Mouse (Mus musculus): ENCODE measurements around the gene Rgs19. TPM values are rescaled to one million over a fixed set of nuclear protein-coding genes. Genes with fewer than 3 reads are reported as not detected.

Gene Rgs19
- polyA plus RNA-seq, 1 experiment from 2014 or later: 32.7 TPM

DNA sequence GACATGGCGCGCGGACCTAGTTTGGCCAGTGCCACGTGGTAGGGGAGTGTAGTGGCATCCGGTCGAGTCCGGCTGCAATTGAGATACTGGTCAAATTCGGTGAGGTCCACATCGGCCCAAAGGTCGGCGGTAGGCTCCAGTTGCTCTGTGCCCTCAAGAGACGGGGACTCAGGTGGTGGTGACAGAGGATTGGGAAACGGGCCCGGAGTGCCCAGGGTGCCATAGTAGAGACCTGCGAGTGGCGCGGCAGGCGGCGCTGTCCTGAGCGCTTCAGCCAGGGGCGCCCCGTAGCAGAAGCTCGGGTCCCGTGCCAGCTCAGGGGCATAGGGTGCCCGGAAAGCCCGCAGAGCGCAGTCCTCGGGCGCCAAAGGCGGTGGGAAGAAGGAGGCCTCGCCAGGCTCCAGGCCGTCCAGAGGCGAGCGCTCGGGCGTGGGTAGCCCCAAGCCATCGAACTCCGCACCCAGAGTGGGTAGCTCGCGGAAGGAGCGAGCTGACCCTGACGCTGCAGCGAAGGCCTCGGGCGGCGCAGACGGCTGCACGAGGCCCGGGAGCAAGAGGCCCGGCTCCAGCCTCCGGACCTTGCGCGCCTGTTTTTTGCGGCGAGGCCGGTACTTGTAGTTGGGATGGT, 23.4 kb downstream of the Rgs19 start:
- peak; percentile 18; the same call in 1 of the 2 replicates for ATAC-seq
- Histone ChIP-seq H3K9me3 (ENCODE audit: low read length) (no peaks in the 10 kb centered on the region), H3K27me3 (replicated peaks; ENCODE audit: insufficient read depth, low read length) (peaks cover 28% of the 10 kb centered on the region), H3K27ac (ENCODE audit: low read length) (peak overlapping the region; percentile 77), H3K36me3 (ENCODE audit: insufficient read depth, low read length) (no peaks in the 10 kb centered on the region), H3K4me3 (ENCODE audit: low read depth, low read length) (peak overlapping the region; percentile 52), H3K4me2 (replicated peaks; ENCODE audit: low read depth, low read length) (peak overlapping the region; percentile 57), H3K4me1 (ENCODE audit: insufficient read depth, low read depth, low read length) (peaks cover 10% of the 10 kb centered on the region; the same call in 1 of the 2 replicates), H3K9ac (replicated peaks; ENCODE audit: low read depth) (peak overlapping the region; percentile 54)
- DNase-seq (ENCODE audit: low spot score): no peak
- 3% methylated on average over 47 of the region's 56 CpGs for whole genome bisulfite sequencing
- TF ChIP-seq CTCF (IDR thresholded peaks at IDR 0.05) (peak; percentile 49), EP300 (IDR thresholded peaks at IDR 0.05) (no peak)

- TF ChIP-seq CTCF (IDR thresholded peaks at IDR 0.05) (peak; percentile 31), EP300 (IDR thresholded peaks at IDR 0.05) (peak; percentile 88)
- no peak overlapping the region for H3K9ac ChIP-seq (replicated peaks; ENCODE audit: low read depth)
- no peaks in the 10 kb centered on the region; the same call in 1 of the 2 replicates for H3K4me1 ChIP-seq (ENCODE audit: insufficient read depth, low read depth, low read length)
- DNase-seq (ENCODE audit: low spot score): peak; percentile 61
- ATAC-seq: peak; percentile 78
- H3K36me3 ChIP-seq (ENCODE audit: insufficient read depth, low read length): no peaks in the 10 kb centered on the region
- no peaks in the 10 kb centered on the region for H3K9me3 ChIP-seq (ENCODE audit: low read length)
- 5% methylated on average over 4 of the region's 4 CpGs for WGBS
- H3K4me3 ChIP-seq (ENCODE audit: low read depth, low read length): no peak overlapping the region
- no peaks in the 10 kb centered on the region for H3K27me3 ChIP-seq (replicated peaks; ENCODE audit: insufficient read depth, low read length)
- H3K4me2 ChIP-seq (replicated peaks; ENCODE audit: low read depth, low read length): no peak overlapping the region
- peak overlapping the region; percentile 82 for H3K27ac ChIP-seq (ENCODE audit: low read length)
Observed at GRCm38 (mm10) chr2:181663298-181663630, 30.5 kb downstream of the Rgs19 start.

DNA sequence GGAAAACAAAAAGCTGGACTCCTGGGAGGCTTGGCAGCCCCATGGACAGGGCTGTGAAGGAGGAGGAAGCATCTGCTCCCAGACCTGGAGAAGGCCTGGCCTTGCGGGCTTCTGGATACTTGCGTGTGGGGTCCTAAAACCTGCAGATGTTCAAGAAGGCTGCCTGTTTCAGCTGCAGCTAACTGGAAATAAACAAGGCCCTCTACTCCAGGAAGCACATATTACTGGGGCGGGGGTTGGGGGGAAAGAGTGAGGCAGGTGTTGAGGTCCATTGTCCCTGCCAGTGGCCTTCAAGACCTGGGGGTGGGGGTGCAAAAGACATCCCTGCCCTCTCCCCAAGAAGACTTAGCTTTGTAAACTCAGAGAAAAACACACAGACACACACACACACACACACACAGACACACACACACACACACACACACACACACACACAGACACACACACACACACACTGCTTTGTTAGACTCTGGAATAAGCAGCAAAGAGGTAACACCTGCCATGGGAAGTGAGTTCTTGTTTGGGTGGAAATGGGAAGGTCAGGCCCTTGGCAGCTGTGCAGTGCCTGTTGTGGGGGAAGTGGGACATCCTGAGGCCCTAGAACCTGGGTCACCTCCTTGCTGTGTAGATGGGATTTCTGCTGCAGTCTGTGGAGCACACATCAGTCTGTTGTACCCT, 31.0 kb downstream of the Rgs19 start:
- Histone ChIP-seq H3K9ac (replicated peaks; ENCODE audit: low read depth) (no peak overlapping the region), H3K27ac (ENCODE audit: low read length) (peak overlapping the region; percentile 82), H3K9me3 (ENCODE audit: low read length) (no peaks in the 10 kb centered on the region), H3K4me3 (ENCODE audit: low read depth, low read length) (no peak overlapping the region), H3K36me3 (ENCODE audit: insufficient read depth, low read length) (no peaks in the 10 kb centered on the region), H3K4me1 (ENCODE audit: insufficient read depth, low read depth, low read length) (no peaks in the 10 kb centered on the region; the same call in 1 of the 2 replicates), H3K4me2 (replicated peaks; ENCODE audit: low read depth, low read length) (no peak overlapping the region), H3K27me3 (replicated peaks; ENCODE audit: insufficient read depth, low read length) (no peaks in the 10 kb centered on the region)
- 64% methylated on average over 3 of the region's 3 CpGs for WGBS
- ATAC-seq (peak; percentile 29), DNase-seq (ENCODE audit: low spot score) (no peak)
- TF ChIP-seq EP300 (IDR thresholded peaks at IDR 0.05): no peak

DNA sequence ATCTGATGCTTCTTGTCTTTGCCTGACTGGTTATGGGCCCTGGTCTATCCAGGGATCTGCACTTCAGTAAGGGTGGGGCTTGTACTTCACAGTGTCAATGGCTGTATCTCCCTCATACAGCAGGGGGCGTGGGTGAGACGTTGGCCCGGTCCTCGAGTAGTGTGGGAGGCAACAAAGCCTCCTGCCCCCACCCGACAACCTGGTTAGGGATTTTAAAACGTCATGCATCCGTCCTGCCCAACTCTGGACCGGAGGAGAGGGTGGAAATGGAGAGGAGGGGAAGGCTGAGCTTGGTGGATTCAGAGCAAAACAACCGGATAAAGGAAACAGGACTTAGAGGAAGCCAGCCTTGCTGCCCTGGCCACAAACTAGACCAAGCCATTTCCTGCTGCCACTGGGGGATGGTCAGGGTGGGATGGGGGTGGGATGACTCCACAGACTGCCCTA, 34.1 kb downstream of the Rgs19 start:
- Histone ChIP-seq H3K4me2 (replicated peaks; ENCODE audit: low read depth, low read length) (no peak overlapping the region), H3K27ac (ENCODE audit: low read length) (peak overlapping the region; percentile 57; the same call in 1 of the 2 replicates)

GRCm38 (mm10) chr2:181658930-181659555, 34.7 kb downstream of the Rgs19 start:
- Histone ChIP-seq H3K9ac (replicated peaks; ENCODE audit: low read depth) (no peak overlapping the region), H3K9me3 (ENCODE audit: low read length) (no peaks in the 10 kb centered on the region), H3K27me3 (replicated peaks; ENCODE audit: insufficient read depth, low read length) (no peaks in the 10 kb centered on the region), H3K27ac (ENCODE audit: low read length) (no peak overlapping the region), H3K4me3 (ENCODE audit: low read depth, low read length) (no peak overlapping the region), H3K36me3 (ENCODE audit: insufficient read depth, low read length) (peaks cover 22% of the 10 kb centered on the region; the same call in 1 of the 2 replicates), H3K4me2 (replicated peaks; ENCODE audit: low read depth, low read length) (no peak overlapping the region), H3K4me1 (ENCODE audit: insufficient read depth, low read depth, low read length) (no peaks in the 10 kb centered on the region; the same call in 1 of the 2 replicates)
- no peak; the same call in 1 of the 2 replicates for TF ChIP-seq CTCF (IDR thresholded peaks at IDR 0.05)
- TF ChIP-seq EP300 (IDR thresholded peaks at IDR 0.05): no peak
- DNase-seq (ENCODE audit: low spot score) (peak; percentile 74), ATAC-seq (peak; percentile 52)
- 34% methylated on average over 17 of the region's 17 CpGs for WGBS

More for the DNA sequence above, 34.1 kb downstream of the Rgs19 start:
- whole genome bisulfite sequencing: 8% methylated on average over 9 of the region's 9 CpGs
- Histone ChIP-seq H3K9ac (replicated peaks; ENCODE audit: low read depth) (no peak overlapping the region), H3K27me3 (replicated peaks; ENCODE audit: insufficient read depth, low read length) (no peaks in the 10 kb centered on the region), H3K4me3 (ENCODE audit: low read depth, low read length) (no peak overlapping the region), H3K4me1 (ENCODE audit: insufficient read depth, low read depth, low read length) (no peaks in the 10 kb centered on the region; the same call in 1 of the 2 replicates), H3K9me3 (ENCODE audit: low read length) (no peaks in the 10 kb centered on the region), H3K36me3 (ENCODE audit: insufficient read depth, low read length) (peaks cover 19% of the 10 kb centered on the region; the same call in 1 of the 2 replicates)
- TF ChIP-seq EP300 (IDR thresholded peaks at IDR 0.05) (peak; percentile 86), CTCF (IDR thresholded peaks at IDR 0.05) (peak; percentile 86)
- ATAC-seq (peak; percentile 84), DNase-seq (ENCODE audit: low spot score) (peak; percentile 87)

DNA sequence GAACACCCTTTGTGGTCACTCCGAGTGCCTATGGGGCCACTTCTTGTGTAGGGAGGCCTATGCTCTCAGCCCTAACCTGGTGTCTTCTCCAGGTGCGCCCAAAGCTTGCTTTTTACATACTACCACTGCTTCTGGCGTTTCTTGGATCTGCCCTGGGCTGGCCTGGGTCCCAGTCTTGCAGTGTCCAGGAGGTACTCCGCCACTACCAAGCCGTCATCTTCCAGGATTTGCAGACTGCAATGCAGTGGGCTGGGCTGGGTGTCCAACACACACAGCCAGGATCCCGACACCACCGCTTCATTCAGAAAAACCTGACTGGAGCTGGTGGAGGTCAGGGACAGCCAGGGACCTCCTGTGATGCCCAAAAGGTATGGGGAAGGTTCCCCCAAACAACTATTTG, 35.2 kb downstream of the Rgs19 start:
- peaks cover 22% of the 10 kb centered on the region; the same call in 1 of the 2 replicates for H3K36me3 ChIP-seq (ENCODE audit: insufficient read depth, low read length)
- no peak for DNase-seq (ENCODE audit: low spot score)
- no peak overlapping the region for H3K27ac ChIP-seq (ENCODE audit: low read length)
- no peaks in the 10 kb centered on the region for H3K27me3 ChIP-seq (replicated peaks; ENCODE audit: insufficient read depth, low read length)
- no peak for ATAC-seq
- no peaks in the 10 kb centered on the region for H3K9me3 ChIP-seq (ENCODE audit: low read length)
- no peak overlapping the region for H3K9ac ChIP-seq (replicated peaks; ENCODE audit: low read depth)
- H3K4me3 ChIP-seq (ENCODE audit: low read depth, low read length): no peak overlapping the region
- H3K4me1 ChIP-seq (ENCODE audit: insufficient read depth, low read depth, low read length): no peaks in the 10 kb centered on the region; the same call in 1 of the 2 replicates
- H3K4me2 ChIP-seq (replicated peaks; ENCODE audit: low read depth, low read length): no peak overlapping the region
- 89% methylated on average over 7 of the region's 7 CpGs for WGBS
- no peak for TF ChIP-seq EP300 (IDR thresholded peaks at IDR 0.05)
- TF ChIP-seq CTCF (IDR thresholded peaks at IDR 0.05): no peak

Data from lung, postnatal 0 days (tissue).